Comparison of ENCODE assay signal across 41 mouse cellular contexts in genomic region chr14:34318113-34318512, GRCm38 (mm10). TPM values are rescaled to one million over a fixed set of nuclear protein-coding genes. Genes with fewer than 3 reads are reported as not detected.
DNase-seq lines count a peak whose midpoint lies in the region; ATAC-seq and TF ChIP-seq lines count a peak whose summit lies in the region.
"Had no signal": no experiment of that assay in that cellular context is flagged by ENCODE, and none has a peak within 500 bp of the region (broad histone marks: within the 10 kb centered on the region; RNA-seq: fewer than 3 reads in every experiment).

No protein-coding gene starts in this region.

- peaks cover 31% of the 10 kb centered on the region for H3K36me3 ChIP-seq in midbrain, embryonic 13.5 days

- TF ChIP-seq POLR2A in embryonic fibroblast, embryonic 13.5 days (IDR thresholded peaks at IDR 0.05; ENCODE audit: low read depth, low read length), result no peak

- peak; percentile 28 for ATAC-seq in CD4-positive, CD25-positive, alpha-beta regulatory T cell, adult 4 months
- ATAC-seq in midbrain, embryonic 13.5 days, result no peak
- ATAC-seq: forebrain, embryonic 16.5 days; intestine, embryonic 15.5 days had no signal

- no peak for TF ChIP-seq CTCF in gastrocnemius, adult 2 months (IDR thresholded peaks at IDR 0.05)
- no peak for TF ChIP-seq CTCF in embryonic fibroblast, embryonic 13.5 days (IDR thresholded peaks at IDR 0.05; ENCODE audit: borderline replicate concordance, insufficient read depth, low read length)

- H3K4me2 ChIP-seq in midbrain, embryonic 13.5 days (replicated peaks), result no peak overlapping the region
- H3K4me2 ChIP-seq: heart, embryonic 13.5 days; hindbrain, embryonic 15.5 days; intestine, embryonic 15.5 days; limb, embryonic 13.5 days; liver, embryonic 13.5 days; neural tube, embryonic 15.5 days had no signal

- H3K27me3 ChIP-seq in midbrain, embryonic 13.5 days, result no peaks in the 10 kb centered on the region
- H3K27me3 ChIP-seq: heart, embryonic 13.5 days; hindbrain, embryonic 15.5 days; intestine, embryonic 15.5 days; limb, embryonic 13.5 days; liver, embryonic 13.5 days; neural tube, embryonic 15.5 days had no signal

- no peak for DNase-seq in gastrocnemius, adult 2 months
- DNase-seq in gastrocnemius, postnatal 25 days, result no peak
- peak; percentile 53 for DNase-seq in 3134 (ENCODE audit: extremely low read depth, insufficient read length, low spot score)
- no peak for DNase-seq in urinary bladder, postnatal 36 days (ENCODE audit: low spot score in 2 of 2)
- no peak for DNase-seq in heart, postnatal 10 days
- DNase-seq: adrenal gland, adult 2 months; cerebellum, adult 2 months; cerebellum, postnatal 14 days; heart, postnatal 14 days; kidney, adult 9 months; kidney, postnatal 10 days; liver, embryonic 13.5 days; lung, postnatal 4 days; midbrain, embryonic 14.5 days; retina, postnatal 1 day; right cerebral cortex, postnatal 25 days; thymus, adult 18-20 months; thymus, postnatal 25 days had no signal

- no peaks in the 10 kb centered on the region for H3K9me3 ChIP-seq in midbrain, embryonic 13.5 days
- H3K9me3 ChIP-seq: forebrain, embryonic 10.5 days; G1E; heart, embryonic 13.5 days; hindbrain, embryonic 10.5 days; hindbrain, embryonic 15.5 days; intestine, embryonic 15.5 days; liver, embryonic 13.5 days; neural tube, embryonic 15.5 days had no signal

- no peak overlapping the region for H3K9ac ChIP-seq in midbrain, embryonic 13.5 days (replicated peaks)
- H3K9ac ChIP-seq: heart, embryonic 13.5 days; hindbrain, embryonic 15.5 days; intestine, embryonic 15.5 days; limb, embryonic 13.5 days; liver, embryonic 13.5 days; neural tube, embryonic 15.5 days had no signal

- H3K4me3 ChIP-seq in gastrocnemius, adult 2 months, result no peak overlapping the region
- no peak overlapping the region; the same call in 1 of the 2 replicates for H3K4me3 ChIP-seq in embryonic fibroblast, embryonic 13.5 days (ENCODE audit: insufficient read depth, low read length)
- H3K4me3 ChIP-seq in midbrain, embryonic 13.5 days (replicated peaks), result no peak overlapping the region
- H3K4me3 ChIP-seq: forebrain, embryonic 10.5 days; heart, embryonic 13.5 days; hindbrain, embryonic 10.5 days; hindbrain, embryonic 15.5 days; intestine, embryonic 15.5 days; limb, embryonic 13.5 days; liver, embryonic 13.5 days; neural tube, embryonic 15.5 days had no signal

- peak overlapping the region; percentile 46; the same call in 1 of the 2 replicates for H3K27ac ChIP-seq in gastrocnemius, adult 2 months
- H3K27ac ChIP-seq in embryonic fibroblast, embryonic 13.5 days (ENCODE audit: insufficient read depth, low read length), result peak overlapping the region; percentile 95
- no peak overlapping the region for H3K27ac ChIP-seq in midbrain, embryonic 13.5 days
- H3K27ac ChIP-seq: forebrain, embryonic 10.5 days; heart, embryonic 13.5 days; hindbrain, embryonic 10.5 days; hindbrain, embryonic 15.5 days; intestine, embryonic 15.5 days; limb, embryonic 13.5 days; liver, embryonic 13.5 days; neural tube, embryonic 15.5 days had no signal

- H3K4me1 ChIP-seq in embryonic fibroblast, embryonic 13.5 days (ENCODE audit: control insufficient read depth, insufficient read depth, low read length), result peaks cover 5% of the 10 kb centered on the region
- H3K4me1 ChIP-seq in midbrain, embryonic 13.5 days (replicated peaks), result peaks cover 20% of the 10 kb centered on the region

- intact Hi-C loops in gastrocnemius, adult 2 months (cut with DNase I), result loop anchor here (10.0 kb wide), 1 partner anchor 357 kb away; the partner anchor contains the start of gene Wapl
- intact Hi-C loops in heart, postnatal 10 days (cut with DNase I), result no loop called here

RNA-seq across cellular contexts. Expression of gene Glud1, which starts 7.6 kb away (rescaled TPM):
- total RNA-seq in gastrocnemius, adult 2 months (2021), result 100 to 1,000 TPM; 112 to 139 TPM
- total RNA-seq in gastrocnemius, postnatal 25 days (2021), result 100 to 1,000 TPM; 124 to 137 TPM
- polyA plus RNA-seq in CD4-positive, CD25-positive, alpha-beta regulatory T cell, adult 4 months (2017; shearing (Covaris generic)), result 10 to 100 TPM; 22.9 to 42.0 TPM
- polyA plus RNA-seq in embryonic fibroblast, embryonic 13.5 days (2011; ENCODE audit: insufficient read length, low read depth, missing spikeins), result 159 and 181 TPM in 2 replicates
- total RNA-seq in heart, postnatal 10 days (2021), result 100 to 1,000 TPM; 130 to 141 TPM
- 79.2 and 91.7 TPM in 2 replicates for polyA plus RNA-seq in midbrain, embryonic 13.5 days (2015; fragmentation: Nextera tagmentation; extraction: Ambion mirVana)

RNA-seq across cellular contexts. Expression of gene Shld2, which starts 7.8 kb away (rescaled TPM):
- 10 to 100 TPM; 10.7 to 11.8 TPM for total RNA-seq in gastrocnemius, adult 2 months (2021)
- 1 to 10 TPM; 8.6 to 9.0 TPM for total RNA-seq in gastrocnemius, postnatal 25 days (2021)
- 10 to 100 TPM in 1 of 2 experiments, 1 to 10 TPM in 1; 8.8 to 12.1 TPM for polyA plus RNA-seq in CD4-positive, CD25-positive, alpha-beta regulatory T cell, adult 4 months (2017; shearing (Covaris generic))
- polyA plus RNA-seq in embryonic fibroblast, embryonic 13.5 days (2011; ENCODE audit: insufficient read length, low read depth, missing spikeins), result 7.4 and 10.1 TPM in 2 replicates
- total RNA-seq in heart, postnatal 10 days (2021), result 1 to 10 TPM; 7.4 to 7.7 TPM
- 6.4 and 7.2 TPM in 2 replicates for polyA plus RNA-seq in midbrain, embryonic 13.5 days (2015; fragmentation: Nextera tagmentation; extraction: Ambion mirVana)

RNA-seq across cellular contexts. Expression of gene Fam25c, which starts 37.1 kb away (rescaled TPM):
- not detected for total RNA-seq in gastrocnemius, adult 2 months (2021)
- total RNA-seq in gastrocnemius, postnatal 25 days (2021), result 1 to 10 TPM in 1 of 2 experiments, under 1 TPM in 1; 0.82 to 1.3 TPM
- polyA plus RNA-seq in CD4-positive, CD25-positive, alpha-beta regulatory T cell, adult 4 months (2017; shearing (Covaris generic)), result not detected
- not detected in 2 replicates for polyA plus RNA-seq in embryonic fibroblast, embryonic 13.5 days (2011; ENCODE audit: insufficient read length, low read depth, missing spikeins)
- total RNA-seq in heart, postnatal 10 days (2021), result not detected
- polyA plus RNA-seq in midbrain, embryonic 13.5 days (2015; fragmentation: Nextera tagmentation; extraction: Ambion mirVana), result not detected in 2 replicates
- total RNA-seq: adrenal gland, adult 2 months; adrenal gland, postnatal 4 days; G1E; gastrocnemius, adult 8-10 months; heart, adult 8-10 months; heart, postnatal 14 days; left cerebral cortex, adult 18-20 months; left cerebral cortex, postnatal 25 days; megakaryocyte-erythroid progenitor cell, adult 5-6 weeks; monocyte, adult 5-6 weeks had no signal
- polyA plus RNA-seq: adrenal gland, adult 2 months; cerebellum, adult 2 months; cortical plate, adult 2 months; forebrain, embryonic 10.5 days; forebrain, embryonic 16.5 days; G1E; gonadal fat pad, adult 2 months; heart, embryonic 13.5 days; hindbrain, embryonic 10.5 days; hindbrain, embryonic 15.5 days; intestine, embryonic 15.5 days; large intestine, adult 2 months; liver, embryonic 13.5 days; lung, embryonic 16.5 days; midbrain, embryonic 14.5 days; neural tube, embryonic 15.5 days had no signal

RNA-seq across cellular contexts. Expression of gene Sncg, which starts 56.5 kb away (rescaled TPM):
- total RNA-seq in gastrocnemius, adult 2 months (2021), result 1 to 10 TPM; 4.0 to 4.8 TPM
- 10 to 100 TPM in 1 of 2 experiments, 1 to 10 TPM in 1; 3.3 to 34.6 TPM for total RNA-seq in gastrocnemius, postnatal 25 days (2021)
- polyA plus RNA-seq in CD4-positive, CD25-positive, alpha-beta regulatory T cell, adult 4 months (2017; shearing (Covaris generic)), result not detected
- polyA plus RNA-seq in embryonic fibroblast, embryonic 13.5 days (2011; ENCODE audit: insufficient read length, low read depth, missing spikeins), result 6.6 and 10.8 TPM in 2 replicates
- 1 to 10 TPM; 3.4 to 3.7 TPM for total RNA-seq in heart, postnatal 10 days (2021)
- polyA plus RNA-seq in midbrain, embryonic 13.5 days (2015; fragmentation: Nextera tagmentation; extraction: Ambion mirVana), result 57.7 and 61.2 TPM in 2 replicates
- total RNA-seq: megakaryocyte-erythroid progenitor cell, adult 5-6 weeks; monocyte, adult 5-6 weeks had no signal
- polyA plus RNA-seq: G1E had no signal

RNA-seq across cellular contexts. Expression of gene Mmrn2, which starts 57.2 kb away (rescaled TPM):
- 10 to 100 TPM; 10.3 to 12.4 TPM for total RNA-seq in gastrocnemius, adult 2 months (2021)
- 10 to 100 TPM in 1 of 2 experiments, 1 to 10 TPM in 1; 7.4 to 12.7 TPM for total RNA-seq in gastrocnemius, postnatal 25 days (2021)
- under 1 TPM; 0.08 to 0.19 TPM for polyA plus RNA-seq in CD4-positive, CD25-positive, alpha-beta regulatory T cell, adult 4 months (2017; shearing (Covaris generic))
- not detected in 2 replicates for polyA plus RNA-seq in embryonic fibroblast, embryonic 13.5 days (2011; ENCODE audit: insufficient read length, low read depth, missing spikeins)
- 10 to 100 TPM; 43.8 to 50.9 TPM for total RNA-seq in heart, postnatal 10 days (2021)
- 4.9 and 5.5 TPM in 2 replicates for polyA plus RNA-seq in midbrain, embryonic 13.5 days (2015; fragmentation: Nextera tagmentation; extraction: Ambion mirVana)
- total RNA-seq: megakaryocyte-erythroid progenitor cell, adult 5-6 weeks; monocyte, adult 5-6 weeks had no signal
